Mouse (Mus musculus): ENCODE results near the gene Amd2. TPM values are rescaled to one million over a fixed set of nuclear protein-coding genes. Genes with fewer than 3 reads are reported as not detected.

Gene Amd2
- 0.22 and 0.30 TPM in 2 replicates for polyA plus RNA-seq (2012; rRNA removed)

GRCm38 (mm10) chr10:35711792-35712191 lies at the start of gene Amd2:
Gene Amd2, minus strand, starts transcription at chr10:35711892.

